Mouse (Mus musculus): ENCODE results near the gene Pla2g12b. TPM values are rescaled to one million over a fixed set of nuclear protein-coding genes. Genes with fewer than 3 reads are reported as not detected.

The Pla2g12b gene
- polyA plus RNA-seq, 1 experiment from 2014 or later: 38.8 TPM

- H3K9ac ChIP-seq: no peak overlapping the region
- H3K9me3 ChIP-seq: no peaks in the 10 kb centered on the region
- no peak overlapping the region for H3K4me3 ChIP-seq (replicated peaks)
- H3K4me1 ChIP-seq (replicated peaks): 0 out of 2 replicates have a peak, but pooled peaks cover 2% of the 10 kb centered on the region
- ATAC-seq: no peak
- 80% methylated on average over 4 of the region's 4 CpGs for WGBS
- H3K4me2 ChIP-seq (replicated peaks): no peak overlapping the region
- H3K36me3 ChIP-seq: no peaks in the 10 kb centered on the region
- H3K27ac ChIP-seq: no peak overlapping the region
- H3K27me3 ChIP-seq (replicated peaks): no peaks in the 10 kb centered on the region
These were observed 16.1 kb downstream of the Pla2g12b start for GRCm38 (mm10) chr10:59419516-59419915.

DNA sequence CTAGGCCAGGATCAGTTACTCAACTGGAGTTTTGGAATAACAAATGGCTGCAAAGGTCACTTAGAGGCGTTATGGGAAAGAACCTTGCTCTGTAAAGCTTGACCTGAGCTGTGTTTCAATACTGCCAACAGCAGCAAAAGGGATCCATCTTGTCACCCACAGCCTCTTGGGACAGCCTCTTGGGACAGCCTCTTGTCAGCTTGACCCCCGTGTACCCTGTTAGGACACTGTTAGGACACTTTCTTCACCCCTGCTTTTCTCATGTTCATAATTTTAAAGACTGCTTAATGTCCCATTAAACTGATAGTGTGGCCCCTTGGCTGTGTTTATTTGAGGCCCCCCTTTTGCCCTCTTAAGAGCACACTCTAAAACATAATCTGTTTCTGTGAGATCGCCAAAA, 21.0 kb downstream of the Pla2g12b start:
- H3K9me3 ChIP-seq: no peaks in the 10 kb centered on the region
- ATAC-seq: no peak
- H3K4me1 ChIP-seq (replicated peaks): 0 out of 2 replicates have a peak, but pooled peaks cover 3% of the 10 kb centered on the region
- H3K4me2 ChIP-seq (replicated peaks): no peak overlapping the region
- H3K4me3 ChIP-seq (replicated peaks): no peak overlapping the region
- no peaks in the 10 kb centered on the region for H3K27me3 ChIP-seq (replicated peaks)
- H3K36me3 ChIP-seq: no peaks in the 10 kb centered on the region
- 56% methylated on average over 3 of the region's 3 CpGs for WGBS
- H3K27ac ChIP-seq: no peak overlapping the region
- H3K9ac ChIP-seq: no peak overlapping the region

DNA sequence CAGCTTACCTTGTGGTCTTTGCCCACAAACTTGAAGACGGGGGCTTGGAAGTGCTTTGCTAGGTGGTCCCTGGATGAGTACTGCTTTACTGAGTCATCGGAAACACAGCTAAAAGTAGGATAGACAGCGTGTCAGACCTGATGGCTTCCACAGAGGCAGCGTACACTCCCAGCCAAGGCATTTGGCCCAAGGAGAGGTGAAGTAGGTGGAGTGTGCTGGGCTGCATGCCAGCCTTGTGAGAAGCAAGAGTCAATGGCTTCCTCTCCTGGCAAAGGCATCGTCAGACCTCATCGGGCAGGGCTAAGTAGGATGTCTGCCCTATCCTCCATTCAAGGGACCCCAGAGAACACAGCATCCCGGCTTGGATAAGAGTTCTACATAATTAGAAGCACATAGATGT, 21.9 kb downstream of the Pla2g12b start:
- Histone ChIP-seq H3K4me3 (replicated peaks) (no peak overlapping the region), H3K4me2 (replicated peaks) (no peak overlapping the region), H3K4me1 (replicated peaks) (peaks cover 10% of the 10 kb centered on the region; the same call in 1 of the 2 replicates), H3K36me3 (no peaks in the 10 kb centered on the region), H3K9ac (no peak overlapping the region), H3K27me3 (replicated peaks) (no peaks in the 10 kb centered on the region), H3K27ac (no peak overlapping the region), H3K9me3 (no peaks in the 10 kb centered on the region)
- no peak for ATAC-seq
- WGBS: 82% methylated on average over 7 of the region's 7 CpGs

GRCm38 (mm10) chr10:59426371-59426770, 22.9 kb downstream of the Pla2g12b start:
- no peak overlapping the region for H3K4me3 ChIP-seq (replicated peaks)
- H3K36me3 ChIP-seq: no peaks in the 10 kb centered on the region
- no peaks in the 10 kb centered on the region for H3K9me3 ChIP-seq
- no peak for ATAC-seq
- no peak overlapping the region for H3K27ac ChIP-seq
- WGBS: 59% methylated on average over 4 of the region's 4 CpGs
- peaks cover 10% of the 10 kb centered on the region; the same call in 1 of the 2 replicates for H3K4me1 ChIP-seq (replicated peaks)
- no peaks in the 10 kb centered on the region for H3K27me3 ChIP-seq (replicated peaks)
- H3K4me2 ChIP-seq (replicated peaks): no peak overlapping the region
- H3K9ac ChIP-seq: no peak overlapping the region

GRCm38 (mm10) chr10:59429448-59430135, 26.1 kb downstream of the Pla2g12b start:
- peaks cover 8% of the 10 kb centered on the region; the same call in 1 of the 2 replicates for H3K4me1 ChIP-seq (replicated peaks)
- H3K36me3 ChIP-seq: no peaks in the 10 kb centered on the region
- H3K4me2 ChIP-seq (replicated peaks): no peak overlapping the region
- H3K4me3 ChIP-seq (replicated peaks): no peak overlapping the region
- H3K27ac ChIP-seq: no peak overlapping the region
- WGBS: 69% methylated on average over 16 of the region's 16 CpGs
- no peaks in the 10 kb centered on the region for H3K9me3 ChIP-seq
- H3K27me3 ChIP-seq (replicated peaks): no peaks in the 10 kb centered on the region
- ATAC-seq: no peak
- H3K9ac ChIP-seq: no peak overlapping the region

GRCm38 (mm10) chr10:59430701-59431218, 27.3 kb downstream of the Pla2g12b start:
- Histone ChIP-seq H3K4me2 (replicated peaks) (no peak overlapping the region), H3K4me1 (replicated peaks) (peaks cover 8% of the 10 kb centered on the region; the same call in 1 of the 2 replicates), H3K4me3 (replicated peaks) (no peak overlapping the region), H3K9me3 (no peaks in the 10 kb centered on the region), H3K27ac (no peak overlapping the region), H3K36me3 (no peaks in the 10 kb centered on the region), H3K9ac (no peak overlapping the region), H3K27me3 (replicated peaks) (no peaks in the 10 kb centered on the region)
- ATAC-seq: peak; percentile 84
- 42% methylated on average over 6 of the region's 6 CpGs for WGBS

DNA sequence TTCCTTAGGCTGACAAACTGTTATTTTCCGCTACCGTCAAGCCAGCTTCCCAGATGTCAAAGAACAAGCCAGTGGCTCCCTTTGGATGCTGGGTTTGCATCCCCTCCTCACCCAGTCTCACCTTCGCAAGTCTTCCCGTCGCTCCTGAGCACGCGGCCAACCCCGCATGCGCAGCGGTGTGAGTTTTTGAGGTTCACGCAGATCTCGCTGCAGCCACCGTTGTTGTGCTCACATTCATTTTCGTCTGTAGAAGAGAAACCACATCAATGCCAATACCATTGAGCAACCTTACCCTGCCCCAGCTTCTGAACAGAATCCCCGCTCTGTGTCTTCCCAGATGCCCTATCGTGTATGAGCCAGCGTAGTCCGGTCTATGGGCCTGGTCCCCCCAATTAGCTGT, 32.3 kb downstream of the Pla2g12b start:
- no peak overlapping the region for H3K27ac ChIP-seq
- no peaks in the 10 kb centered on the region for H3K36me3 ChIP-seq
- H3K4me1 ChIP-seq (replicated peaks): no peaks in the 10 kb centered on the region
- H3K4me3 ChIP-seq (replicated peaks): no peak overlapping the region
- no peak overlapping the region for H3K9ac ChIP-seq
- H3K9me3 ChIP-seq: no peaks in the 10 kb centered on the region
- no peaks in the 10 kb centered on the region for H3K27me3 ChIP-seq (replicated peaks)
- H3K4me2 ChIP-seq (replicated peaks): no peak overlapping the region
- ATAC-seq: no peak
- 94% methylated on average over 18 of the region's 18 CpGs for WGBS

GRCm38 (mm10) chr10:59438651-59439050, 35.2 kb downstream of the Pla2g12b start:
- no peaks in the 10 kb centered on the region for H3K36me3 ChIP-seq
- H3K27ac ChIP-seq: no peak overlapping the region
- 93% methylated on average over 12 of the region's 12 CpGs for WGBS
- no peak for ATAC-seq
- H3K9me3 ChIP-seq: no peaks in the 10 kb centered on the region
- H3K4me2 ChIP-seq (replicated peaks): no peak overlapping the region
- H3K4me1 ChIP-seq (replicated peaks): 0 out of 2 replicates have a peak, but pooled peaks cover 5% of the 10 kb centered on the region
- no peak overlapping the region for H3K9ac ChIP-seq
- H3K4me3 ChIP-seq (replicated peaks): no peak overlapping the region
- no peaks in the 10 kb centered on the region for H3K27me3 ChIP-seq (replicated peaks)

- WGBS: 45% methylated on average over 5 of the region's 5 CpGs
These were observed 36.1 kb downstream of the Pla2g12b start for GRCm38 (mm10) chr10:59439508-59439931.

GRCm38 (mm10) chr10:59440177-59440576, 36.7 kb downstream of the Pla2g12b start:
- ATAC-seq: no peak
- no peak overlapping the region for H3K4me3 ChIP-seq (replicated peaks)
- H3K4me1 ChIP-seq (replicated peaks): 0 out of 2 replicates have a peak, but pooled peaks cover 5% of the 10 kb centered on the region
- H3K27me3 ChIP-seq (replicated peaks): no peaks in the 10 kb centered on the region
- WGBS: 57% methylated on average over 6 of the region's 6 CpGs
- H3K27ac ChIP-seq: no peak overlapping the region
- H3K4me2 ChIP-seq (replicated peaks): no peak overlapping the region
- no peak overlapping the region for H3K9ac ChIP-seq
- no peaks in the 10 kb centered on the region for H3K36me3 ChIP-seq
- H3K9me3 ChIP-seq: no peaks in the 10 kb centered on the region

More at GRCm38 (mm10) chr10:59439508-59439931, 36.1 kb downstream of the Pla2g12b start:
- Histone ChIP-seq H3K4me1 (replicated peaks) (0 out of 2 replicates have a peak, but pooled peaks cover 5% of the 10 kb centered on the region), H3K9me3 (no peaks in the 10 kb centered on the region), H3K9ac (no peak overlapping the region), H3K27ac (no peak overlapping the region; the same call in 1 of the 2 replicates), H3K4me3 (replicated peaks) (no peak overlapping the region), H3K4me2 (replicated peaks) (no peak overlapping the region), H3K36me3 (no peaks in the 10 kb centered on the region), H3K27me3 (replicated peaks) (no peaks in the 10 kb centered on the region)
- no peak for ATAC-seq

- H3K9me3 ChIP-seq: no peaks in the 10 kb centered on the region
- no peak within 1 kb of the TSS for H3K4me3 ChIP-seq (replicated peaks)
- H3K4me2 ChIP-seq (replicated peaks): no peak within 1 kb of the TSS
- ATAC-seq: no peak
- H3K27ac ChIP-seq: no peak within 1 kb of the TSS
- no peaks in the 10 kb centered on the region for H3K27me3 ChIP-seq (replicated peaks)
- H3K9ac ChIP-seq: no peak within 1 kb of the TSS
- WGBS: 79% methylated on average over 11 of the region's 11 CpGs
- H3K36me3 ChIP-seq: no peaks in the 10 kb centered on the region
- 0 out of 2 replicates have a peak, but pooled peaks cover 5% of the 10 kb centered on the region for H3K4me1 ChIP-seq (replicated peaks)
These were observed 38.3 kb downstream of the Pla2g12b start, which contains the start of gene Oit3 for GRCm38 (mm10) chr10:59441735-59442134. TSS of gene Oit3 (minus strand) at chr10:59441778.

GRCm38 (mm10) chr10:59443212-59443611, 39.8 kb downstream of the Pla2g12b start:
- H3K9me3 ChIP-seq: no peaks in the 10 kb centered on the region
- H3K27me3 ChIP-seq (replicated peaks): no peaks in the 10 kb centered on the region
- WGBS: 8% methylated on average over 7 of the region's 7 CpGs
- no peak overlapping the region for H3K9ac ChIP-seq
- no peak overlapping the region for H3K4me2 ChIP-seq (replicated peaks)
- 0 out of 2 replicates have a peak, but pooled peaks cover 5% of the 10 kb centered on the region for H3K4me1 ChIP-seq (replicated peaks)
- H3K27ac ChIP-seq: no peak overlapping the region
- no peak for ATAC-seq
- H3K4me3 ChIP-seq (replicated peaks): no peak overlapping the region
- H3K36me3 ChIP-seq: no peaks in the 10 kb centered on the region

All from intestine, embryonic 15.5 days (tissue).